Mouse (Mus musculus) spleen, postnatal 10 days (tissue): Measurements from ENCODE around the gene Pth.

Experiments used
- DNase-seq, 2 experiments: peaks; one replicate each; pipeline ENCODE4 v3.0.0; 2021 to 2022; ENCODE audit warnings: low spot score in 2 of 2

Pth gene

GRCm38 (mm10) chr7:113388470-113388869, at the start of gene Pth:
Gene Pth (minus strand): TSS chr7:113388570.
- no peak for DNase-seq

GRCm38 (mm10) chr7:113436312-113436711, 47.9 kb upstream of the Pth start:
- no peak for DNase-seq

- DNase-seq: peak in 1 of 2 experiments; percentile 59
Measured at GRCm38 (mm10) chr7:113434286-113434685, 45.9 kb upstream of the Pth start.

DNA sequence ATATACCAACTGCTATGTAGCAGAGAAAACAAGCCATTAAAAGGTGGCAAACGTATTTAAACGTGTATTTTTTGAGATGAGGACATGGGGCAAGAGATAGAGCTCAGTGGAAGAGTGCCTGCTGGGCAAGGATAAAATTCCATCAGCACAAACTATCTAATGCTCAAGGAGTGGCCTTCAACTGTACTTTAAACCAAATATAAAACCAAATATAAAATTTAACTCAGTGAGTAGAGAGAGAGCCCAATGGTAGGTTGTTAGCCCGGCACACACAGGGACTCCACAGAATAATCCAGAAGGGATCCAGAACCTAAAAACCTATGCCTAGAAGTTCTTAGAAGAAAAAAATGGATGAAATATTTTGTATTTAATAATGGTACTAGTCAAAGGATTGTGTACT, 45.1 kb upstream of the Pth start:
- no peak for DNase-seq

GRCm38 (mm10) chr7:113432891-113433290, 44.5 kb upstream of the Pth start:
- DNase-seq: no peak

DNA sequence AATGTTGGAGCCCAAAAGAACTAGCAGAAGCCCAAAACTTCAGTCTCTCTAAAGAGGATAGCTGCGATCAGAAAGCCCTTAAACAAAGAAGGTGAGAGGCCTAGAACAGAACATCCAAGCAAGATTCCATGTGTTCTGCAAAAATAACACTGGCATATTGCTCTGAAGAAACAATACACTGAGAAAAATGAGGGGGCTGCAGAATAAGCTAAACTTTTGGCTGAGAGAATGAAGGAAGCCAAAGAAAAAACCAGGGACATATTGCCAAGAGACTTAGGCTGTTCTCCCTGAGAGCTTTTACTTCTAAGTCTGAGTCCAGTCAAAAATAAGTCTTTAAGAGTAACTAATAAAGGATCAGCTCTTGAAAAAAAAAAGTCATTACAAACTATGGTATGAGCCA, 32.4 kb upstream of the Pth start:
- DNase-seq: no peak

- no peak for DNase-seq
Measured at GRCm38 (mm10) chr7:113419070-113419782, 30.9 kb upstream of the Pth start.

GRCm38 (mm10) chr7:113416536-113416935, 28.2 kb upstream of the Pth start:
- no peak for DNase-seq

- no peak for DNase-seq
Measured at GRCm38 (mm10) chr7:113415256-113415655, 26.9 kb upstream of the Pth start.

GRCm38 (mm10) chr7:113408712-113409111, 20.3 kb upstream of the Pth start:
- no peak for DNase-seq

DNA sequence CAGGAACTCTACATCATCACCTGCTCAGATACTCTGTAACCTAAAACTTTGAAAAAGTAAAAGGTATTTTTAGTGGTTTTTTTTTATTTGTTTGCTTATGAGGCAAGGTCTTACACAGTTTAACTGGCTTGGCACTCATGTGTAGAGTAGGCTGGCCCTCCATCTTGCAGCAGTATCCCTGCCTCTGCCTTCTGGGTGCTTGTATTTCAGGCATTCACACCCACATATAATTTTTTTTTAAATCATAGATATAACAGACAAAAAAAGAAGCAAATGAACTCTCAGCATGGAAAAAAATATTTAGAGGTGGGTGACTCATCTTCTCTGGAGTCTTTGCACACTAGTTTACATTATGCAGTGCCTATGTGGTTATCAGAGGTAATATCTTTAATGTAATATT, 9.7 kb upstream of the Pth start:
- DNase-seq: no peak

DNA sequence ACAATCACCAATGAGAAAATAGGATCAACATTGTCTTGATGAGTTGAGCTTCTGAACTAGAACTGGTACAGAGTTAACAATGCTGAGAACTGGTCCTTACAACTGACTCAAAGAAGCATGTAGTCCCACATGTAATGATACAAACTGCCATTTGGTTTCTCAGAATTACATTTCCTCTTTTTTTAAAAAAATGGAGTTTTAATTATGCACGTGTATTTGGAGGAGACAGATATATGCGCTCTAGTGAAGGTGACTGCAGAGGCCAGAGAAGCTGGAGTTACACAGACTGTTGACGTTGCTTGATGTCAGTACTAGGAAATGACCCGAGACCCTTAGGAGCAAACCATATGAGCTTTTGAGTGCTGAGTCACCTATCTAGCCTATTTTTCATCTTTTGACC, 8.3 kb upstream of the Pth start:
- no peak for DNase-seq

DNA sequence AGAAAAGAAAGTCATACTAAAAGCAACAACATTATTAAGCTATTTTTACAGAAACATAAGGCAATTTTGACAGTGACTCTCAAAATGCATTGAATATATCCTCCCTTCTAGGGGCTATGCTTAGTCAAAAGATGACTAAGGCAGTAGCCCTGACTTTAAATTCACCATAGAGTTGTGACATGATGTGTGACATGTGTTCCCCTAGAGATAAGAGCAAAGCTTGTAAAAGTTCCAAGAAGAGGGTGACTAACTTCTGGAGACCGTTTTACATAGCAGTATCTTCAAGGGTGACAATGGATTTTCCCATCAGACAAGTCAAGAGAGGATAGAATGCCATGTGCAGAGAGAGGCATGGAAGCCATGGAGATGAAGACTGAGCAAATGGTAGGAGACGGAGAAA, 3.2 kb upstream of the Pth start:
- DNase-seq: no peak

DNA sequence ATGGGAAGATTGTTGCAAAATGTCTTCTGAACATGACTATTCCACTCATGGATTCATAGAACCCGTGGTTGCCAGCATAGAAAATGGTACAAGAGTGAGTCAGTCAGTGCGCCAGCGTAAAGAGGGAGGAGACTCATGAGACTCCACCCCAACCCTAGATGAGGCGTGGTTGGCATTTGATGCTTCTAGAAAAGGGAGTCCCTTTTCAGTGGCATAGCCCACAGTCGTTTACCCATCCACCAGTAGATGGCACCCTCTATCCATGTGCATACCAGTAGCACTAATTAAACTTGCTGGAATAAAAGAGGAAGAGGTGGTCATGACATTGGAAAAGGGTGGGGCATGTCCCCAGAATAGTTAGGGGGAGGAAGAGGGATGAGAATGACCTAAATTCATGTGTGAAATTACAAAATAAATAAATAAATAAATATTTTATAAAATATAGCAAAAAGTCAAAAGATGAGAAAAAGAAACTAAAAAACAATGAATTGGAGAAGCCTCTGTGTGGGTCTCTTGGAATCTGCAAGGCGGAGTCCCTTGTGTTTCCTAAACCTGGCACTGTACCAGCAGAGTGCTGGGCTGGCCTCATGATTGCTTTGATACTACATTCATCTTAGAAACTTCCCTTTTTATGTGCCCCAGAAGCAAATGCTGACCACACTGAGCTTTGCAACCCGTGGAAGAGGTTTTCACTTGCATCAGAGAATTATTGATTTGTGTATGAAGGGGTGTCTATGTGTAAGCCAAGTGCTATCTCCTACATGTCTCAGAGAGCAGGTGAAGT, 10.3 kb downstream of the Pth start:
- DNase-seq: peak; percentile 28 to 80

DNA sequence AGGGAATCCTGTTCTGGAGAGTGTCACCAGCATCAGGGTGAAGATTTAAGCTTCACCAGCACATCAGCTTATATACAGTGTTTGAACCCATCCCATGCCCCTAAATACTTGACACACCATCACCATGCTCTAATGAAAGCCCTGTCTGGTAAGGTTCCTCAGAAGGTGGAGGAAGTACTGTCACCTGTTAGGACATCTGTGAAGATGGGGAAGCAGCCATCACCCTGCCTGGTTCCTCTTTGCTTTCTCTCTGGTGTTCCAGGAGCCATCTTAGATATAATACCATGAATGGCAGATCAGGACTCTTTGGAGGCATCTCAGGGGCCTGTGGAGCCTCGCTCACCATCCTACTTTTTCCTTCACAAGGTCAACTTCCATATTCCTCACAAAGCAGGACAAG, 15.7 kb downstream of the Pth start:
- no peak for DNase-seq

DNA sequence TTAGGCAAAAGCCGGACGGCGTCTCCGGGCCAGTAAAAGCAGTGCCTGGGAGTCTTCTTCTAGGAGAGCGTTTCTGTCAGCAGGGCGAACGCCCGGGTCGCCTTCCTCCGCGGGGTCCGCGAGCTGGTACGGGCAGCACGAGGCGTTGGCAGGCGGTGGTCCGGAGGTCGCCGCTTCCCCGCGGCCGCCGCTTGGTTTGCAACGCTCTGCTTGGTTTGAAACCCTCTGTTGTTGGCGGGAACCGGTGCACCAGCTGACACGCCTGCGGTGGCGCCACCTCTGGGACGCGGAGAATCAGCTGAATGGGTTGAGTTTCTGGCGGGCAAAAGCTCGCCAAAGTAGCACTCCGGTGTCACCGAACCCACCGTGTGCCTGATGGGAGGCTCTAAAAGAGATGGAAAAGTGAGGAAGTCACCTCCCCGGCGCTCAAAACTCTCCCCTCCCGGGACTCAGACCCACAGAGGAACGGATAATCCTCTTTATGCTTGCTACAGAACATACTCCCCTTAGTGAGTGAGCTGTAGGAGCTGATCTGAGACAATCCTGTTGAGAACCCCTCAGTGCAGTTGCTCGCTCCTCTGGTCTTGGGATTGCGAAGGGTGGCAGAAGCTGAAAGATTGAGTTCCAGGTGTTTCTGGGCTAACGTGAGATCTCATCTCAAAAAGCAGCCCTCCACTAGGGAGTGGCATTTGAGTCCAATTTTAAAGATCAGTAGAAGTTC, 18.6 kb downstream of the Pth start:
- DNase-seq: peak in 1 of 2 experiments; percentile 88

GRCm38 (mm10) chr7:113368746-113369619, 19.4 kb downstream of the Pth start, which contains the start of gene Btbd10:
Gene Btbd10 (minus strand): TSS chr7:113369392.
- DNase-seq: peak; percentile 97 to 99

DNA sequence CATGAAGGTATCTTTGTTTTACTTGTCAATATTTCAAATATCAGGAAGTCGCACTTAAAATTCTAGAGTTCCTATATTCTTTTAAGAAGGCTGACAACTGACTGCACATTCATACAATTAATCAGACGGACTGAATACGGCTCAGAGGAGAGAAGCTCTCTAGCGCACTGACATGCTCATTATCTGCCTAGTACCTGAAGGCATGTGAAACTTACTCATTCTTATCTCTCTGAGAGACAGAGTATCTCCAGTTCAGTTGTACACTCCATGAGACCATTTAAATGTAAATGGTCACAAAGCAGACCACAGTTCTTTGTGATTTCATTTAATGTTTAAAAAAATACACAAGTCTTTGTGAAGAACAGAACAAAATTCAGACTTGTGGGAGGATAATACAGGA, 20.9 kb downstream of the Pth start:
- no peak for DNase-seq

DNA sequence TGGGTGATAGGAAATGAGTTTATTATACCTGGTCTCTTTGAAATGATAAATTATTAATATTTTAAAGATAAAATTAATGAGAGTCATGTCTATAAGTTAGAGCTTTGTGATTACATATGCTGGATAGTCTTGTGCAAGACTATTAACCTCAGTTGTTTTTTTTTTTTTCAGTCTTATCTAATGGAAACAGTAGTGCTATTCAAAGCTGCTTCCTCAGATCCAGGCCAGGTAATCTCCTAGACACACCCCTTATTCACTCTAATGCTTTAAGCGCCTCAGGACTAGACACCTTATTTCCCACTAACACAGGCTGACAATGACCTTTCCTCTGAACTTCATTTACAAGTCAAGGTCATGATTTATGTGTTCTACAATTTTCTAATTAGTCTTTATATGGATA, 39.3 kb downstream of the Pth start:
- no peak for DNase-seq

DNA sequence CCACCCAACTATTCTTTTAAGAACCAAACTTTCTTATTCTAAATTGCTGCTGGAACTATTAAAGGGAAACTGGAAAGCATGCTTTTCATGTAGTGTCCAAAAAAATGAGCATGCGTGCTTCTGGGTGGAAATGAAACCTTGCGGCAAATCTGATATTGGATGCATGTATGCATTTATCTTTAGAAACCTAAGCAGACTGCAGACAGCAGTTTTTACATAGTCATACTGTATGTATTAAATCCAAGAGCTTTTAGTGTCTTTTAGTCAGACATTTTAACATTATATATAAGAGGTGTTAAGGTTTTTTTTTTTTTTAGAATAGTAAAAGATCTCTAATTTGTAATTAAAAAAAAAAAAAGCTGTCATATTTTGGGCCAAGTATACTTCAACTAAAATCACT, 40.7 kb downstream of the Pth start:
- no peak for DNase-seq

DNA sequence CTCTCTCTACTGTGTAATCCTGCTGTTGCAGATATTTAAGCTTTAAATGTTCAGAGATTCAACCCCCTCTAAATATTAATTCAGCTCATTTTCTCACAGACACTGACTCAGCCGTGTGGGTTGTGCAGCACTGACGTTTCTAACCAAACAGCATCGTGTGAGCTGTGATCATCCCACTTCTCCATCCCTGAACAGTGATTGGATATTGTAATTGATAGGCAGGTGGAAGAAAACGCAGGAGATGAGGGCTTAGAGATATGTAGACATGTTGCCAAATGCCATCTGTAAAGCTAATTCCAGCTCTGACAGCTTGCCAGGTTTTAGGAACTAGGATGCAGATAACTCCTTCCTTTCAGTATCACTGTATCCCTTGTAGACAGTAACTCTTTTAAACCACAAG, 41.1 kb downstream of the Pth start:
- no peak for DNase-seq
